Mouse (Mus musculus) macrophage (primary cell): ENCODE data around the gene Cpd. TPM values are rescaled to one million over a fixed set of nuclear protein-coding genes. Genes with fewer than 3 reads are reported as not detected.

ENCODE experiments used
- polyA plus RNA-seq: library from polyadenylated mRNA; stranded (reverse); fragments of 250-400 nt; gene quantifications from 3 replicates; pipeline ENCODE4 v1.2.4, GENCODE M21; 2018; ENCODE audit warnings: inconsistent platforms

Gene Cpd
- polyA plus RNA-seq, 1 experiment from 2014 or later: 28.7 TPM

Other genes starting within 250 kb of the Cpd start
- gene Abr, start 224.7 kb downstream of the Cpd start, polyA plus RNA-seq: 100 to 138 TPM (median 115 TPM) in 3 replicates
- not detected in 3 replicates for gene Bhlha9, start 174.5 kb downstream of the Cpd start, polyA plus RNA-seq
- gene Trarg1, start 167.2 kb downstream of the Cpd start, polyA plus RNA-seq: not detected in 3 replicates
- gene Gosr1, start 83.4 kb downstream of the Cpd start, polyA plus RNA-seq: 27.4 to 75.9 TPM (median 30.2 TPM) in 3 replicates
- gene Tmigd1, start 55.1 kb upstream of the Cpd start, polyA plus RNA-seq: not detected in 3 replicates
- 29.1 to 95.7 TPM (median 47.4 TPM) in 3 replicates for gene Blmh, start 77.8 kb upstream of the Cpd start, polyA plus RNA-seq
- 0.09 to 0.23 TPM in 2 of 3 replicates, not detected in the other for gene Slc6a4, start 151.6 kb upstream of the Cpd start, polyA plus RNA-seq
- 18.8 to 51.2 TPM (median 21.1 TPM) in 3 replicates for gene Nsrp1, start 231.4 kb upstream of the Cpd start, polyA plus RNA-seq